Mouse (Mus musculus) spleen, adult 2 months (tissue): ENCODE measurements at regions not wholly inside any gene's neighbourhood (a gene's known extent, or its start where the extent isn't known, plus 50 kb on each side); places are given as distances from the start of the nearest gene placed in this dataset.

Experiments
- CTCF ChIP-seq: fragments of 200-500 bp; IDR thresholded peaks from 2 replicates; pipeline ENCODE4 v1.5.1; 2011; ENCODE audit warnings: mild to moderate bottlenecking, inconsistent platforms; ENCODE audit not compliant: insufficient read depth, insufficient read length, insufficient replicate concordance; ENCODE audit errors: extremely low read depth
- POLR2A ChIP-seq: fragments of 200-500 bp; IDR thresholded peaks from 2 replicates; pipeline ENCODE4 v1.6.1; 2011; ENCODE audit warnings: low read depth, low read length, inconsistent platforms

DNA sequence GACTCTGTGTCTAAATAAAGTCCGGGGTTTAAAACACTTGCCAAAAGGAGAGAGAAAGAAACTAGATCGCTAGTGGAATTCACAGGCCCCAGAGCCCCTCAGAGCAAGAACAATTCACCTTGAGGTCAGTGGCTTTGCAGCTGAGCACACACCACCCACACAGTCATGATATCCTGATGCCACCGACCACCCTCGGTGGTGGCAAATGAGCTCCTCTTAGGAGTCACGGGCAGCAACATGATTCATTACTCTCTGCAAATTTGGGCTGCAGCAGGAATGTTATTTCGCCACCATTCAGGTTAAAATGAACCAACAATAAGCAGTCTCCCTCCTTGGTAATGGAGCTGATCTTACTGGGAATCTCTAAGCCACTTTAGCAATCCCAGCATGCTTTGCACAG, 213.9 kb downstream of the Ankrd50 start:
- TF ChIP-seq CTCF (no peak), POLR2A (no peak)
